Mouse (Mus musculus) olfactory bulb, adult 2 months (tissue): ENCODE measurements around the gene Hdgfl3.

Experiments
- CTCF ChIP-seq: fragments of 200-500 bp; IDR thresholded peaks from 2 replicates; pipeline ENCODE4 v1.5.1; 2012; ENCODE audit warnings: low read depth, mild to moderate bottlenecking, low read length, moderate library complexity; ENCODE audit not compliant: insufficient read depth
- POLR2A ChIP-seq: fragments of 200-500 bp; IDR thresholded peaks from 2 replicates; pipeline ENCODE4 v1.6.1; 2012; ENCODE audit warnings: mild to moderate bottlenecking, low read depth, low read length, moderate library complexity; ENCODE audit not compliant: insufficient read depth

GRCm38 (mm10) chr7:81846008-81846407 is 88.3 kb downstream of the Hdgfl3 start:
- TF ChIP-seq POLR2A (no peak), CTCF (no peak)
